Mouse (Mus musculus) mouse embryonic stem cell (cell line): Measurements from ENCODE around the gene Arhgef25.
"Not testable (repeated sequence)": the region's sequence is repeated elsewhere in the genome, so short reads cannot be mapped to it uniquely, and the experiment has no call there.

Experiments
- in situ Hi-C, 2 experiments: fragments of 300-500 bp; cut with MboI; formaldehyde crosslinking; loops; 1 replicate in 1 of 2; 3 replicates in 1 of 2; pipeline ENCODE4 v1.14.3; 2019 to 2020; ENCODE audit warnings: low sequenced_read_pairs in 2 of 2, low pct_unique_long_range_greater_than_20kb in 1 of 2, mixed read lengths in 1 of 2; ENCODE audit not compliant: unreplicated experiment in 1 of 2

Arhgef25 gene

DNA sequence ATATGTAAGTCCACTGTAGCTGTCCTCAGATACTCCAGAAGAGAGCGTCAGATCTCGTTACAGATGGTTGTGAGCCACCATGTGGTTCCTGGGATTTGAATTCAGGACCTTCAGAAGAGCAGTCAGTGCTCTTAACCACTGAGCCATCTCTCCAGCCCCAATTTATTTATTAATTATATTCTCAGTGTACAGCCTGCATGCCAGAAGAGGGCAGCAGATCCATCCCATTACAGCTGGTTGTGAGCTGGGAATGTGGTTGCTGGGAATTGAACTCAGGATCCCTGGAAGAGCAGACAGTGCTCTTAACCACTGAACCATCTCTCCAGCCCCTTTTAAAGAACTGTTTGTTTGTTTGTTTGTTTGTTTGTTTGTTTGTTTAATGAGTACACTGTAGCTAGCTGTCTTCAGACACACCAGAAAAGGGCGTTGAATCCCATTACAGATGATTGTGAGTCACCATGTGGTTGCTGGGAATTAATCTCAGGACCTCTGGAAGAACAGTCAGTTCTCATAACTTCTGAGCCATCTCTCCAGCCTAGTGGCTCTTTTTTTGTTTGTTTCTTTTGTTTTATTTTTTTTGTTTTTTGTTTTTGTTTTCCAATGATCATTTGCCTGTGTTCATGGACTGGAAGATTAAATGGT lies 55.4 kb downstream of the Arhgef25 start:
- in situ Hi-C loops: not testable (repeated sequence)
